Mouse (Mus musculus) heart, embryonic 11.5 days (tissue): ENCODE results near the gene Pcgf6. TPM values are rescaled to one million over a fixed set of nuclear protein-coding genes. Genes with fewer than 3 reads are reported as not detected.

Experiments
- ATAC-seq: fragments of 200-750 bp; cut with Nextera tagmentation; replicated peaks from 2 replicates; pipeline ENCODE4 v1.8.0; 2017; ENCODE audit warnings: moderate library complexity; ENCODE audit not compliant: insufficient number of reproducible peaks, low FRiP score, low TSS enrichment
- H3K27ac ChIP-seq: fragments of 300-500 bp; sonication (generic); 2 replicates; pipeline ENCODE4 v1.5.1; 2014; ENCODE audit warnings: mild to moderate bottlenecking, low read depth, low read length
- H3K27me3 ChIP-seq: fragments of 300-500 bp; sonication (generic); 2 replicates; pipeline ENCODE4 v1.6.1; 2014; ENCODE audit warnings: mild to moderate bottlenecking, low read length, mixed read lengths; ENCODE audit not compliant: control insufficient read depth, insufficient read depth
- H3K36me3 ChIP-seq: fragments of 300-500 bp; sonication (generic); 2 replicates; pipeline ENCODE4 v1.6.1; 2014; ENCODE audit warnings: mild to moderate bottlenecking, low read length, moderate library complexity, mixed read lengths; ENCODE audit not compliant: control insufficient read depth, insufficient read depth
- H3K4me1 ChIP-seq: fragments of 300-500 bp; sonication (generic); 2 replicates; pipeline ENCODE4 v1.6.1; 2014; ENCODE audit warnings: low read length; ENCODE audit not compliant: control insufficient read depth, insufficient read depth
- H3K4me2 ChIP-seq: fragments of 300-500 bp; sonication (generic); 2 replicates; pipeline ENCODE4 v1.6.1; 2014; ENCODE audit warnings: mild to moderate bottlenecking, moderate library complexity
- H3K4me3 ChIP-seq: fragments of 300-500 bp; sonication (generic); 2 replicates; pipeline ENCODE4 v1.5.1; 2014; ENCODE audit warnings: low read depth, low read length
- H3K9ac ChIP-seq: fragments of 300-500 bp; sonication (generic); 2 replicates; pipeline ENCODE4 v1.6.1; 2014; ENCODE audit warnings: mild to moderate bottlenecking, low read depth, low read length, moderate library complexity
- H3K9me3 ChIP-seq: fragments of 300-500 bp; sonication (generic); replicated peaks from 2 replicates; pipeline ENCODE4 v1.6.1; 2016; ENCODE audit warnings: low read length; ENCODE audit not compliant: control insufficient read depth
- WGBS: fragments of 180-500 bp; shearing (Covaris S2); extraction: QIAGEN DNeasy Blood & Tissue Kit; methylation state at CpG from one replicate; pipeline ENCODE4 v1.1.7; 2014; ENCODE audit not compliant: insufficient replicate concordance; 5-methylcytosine and 5-hydroxymethylcytosine counted together
- polyA plus RNA-seq: library from polyadenylated mRNA; unstranded; fragments of >200 nt; fragmentation: Nextera tagmentation; extraction: Ambion mirVana; gene quantifications from 2 replicates; pipeline ENCODE4 v1.2.1, GENCODE M21; 2014

Pcgf6 gene
- polyA plus RNA-seq, 1 experiment from 2014 or later, result 14.9 TPM

DNA sequence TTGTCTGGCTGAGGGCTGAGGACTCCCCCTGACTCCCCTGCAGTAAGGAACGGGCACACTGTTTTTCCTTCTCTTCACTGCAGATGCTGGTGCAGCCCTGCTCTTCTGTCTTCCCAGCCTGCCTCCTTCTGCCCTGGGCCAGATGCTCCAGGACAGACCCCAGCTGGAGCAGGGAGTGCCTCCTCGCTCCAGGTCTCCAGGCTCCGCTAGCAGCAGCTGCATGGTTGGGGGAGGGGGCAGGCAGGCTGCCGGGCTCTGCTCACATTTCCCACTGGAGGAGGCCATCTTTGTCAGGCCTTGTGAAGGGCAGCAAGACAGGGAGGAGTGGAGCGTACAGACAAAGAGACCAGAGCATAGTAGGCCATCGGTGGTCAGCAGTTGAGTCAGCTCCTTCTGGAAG is 31.4 kb downstream of the Pcgf6 start:
- Histone ChIP-seq H3K4me3 (no peak overlapping the region), H3K27me3 (peaks cover 29% of the 10 kb centered on the region), H3K4me2 (no peak overlapping the region), H3K4me1 (peaks cover 6% of the 10 kb centered on the region; the same call in 1 of the 2 replicates), H3K9ac (no peak overlapping the region), H3K9me3 (no peaks in the 10 kb centered on the region), H3K36me3 (no peaks in the 10 kb centered on the region), H3K27ac (no peak overlapping the region)
- 26% methylated on average over 6 of the region's 6 CpGs for WGBS
- ATAC-seq, result no peak

DNA sequence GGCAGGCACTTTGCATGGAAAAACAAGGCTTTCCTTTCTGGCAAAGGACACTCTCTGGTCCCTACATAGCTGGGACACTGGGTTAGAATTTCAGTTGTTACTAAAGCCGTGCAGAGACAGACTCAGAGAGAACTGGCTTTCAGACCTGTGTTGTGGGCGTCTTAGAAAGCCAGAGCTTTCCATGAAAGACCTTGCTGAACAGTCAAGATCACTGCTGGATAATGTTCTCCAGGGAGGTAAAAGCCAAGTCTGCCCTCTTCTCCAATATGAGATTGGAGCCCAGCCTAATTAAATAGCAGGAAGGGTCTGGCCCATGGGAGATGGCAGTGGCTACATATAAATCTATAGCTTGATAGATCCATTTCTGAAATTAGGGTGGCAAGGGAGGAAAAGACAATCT is 32.4 kb downstream of the Pcgf6 start:
- Histone ChIP-seq H3K4me3 (no peak overlapping the region), H3K4me1 (peaks cover 10% of the 10 kb centered on the region; the same call in 1 of the 2 replicates), H3K9me3 (no peaks in the 10 kb centered on the region), H3K27me3 (peaks cover 39% of the 10 kb centered on the region), H3K27ac (no peak overlapping the region), H3K4me2 (no peak overlapping the region), H3K9ac (no peak overlapping the region), H3K36me3 (no peaks in the 10 kb centered on the region)
- no peak for ATAC-seq
- 56% methylated on average over 2 of the region's 2 CpGs for WGBS

DNA sequence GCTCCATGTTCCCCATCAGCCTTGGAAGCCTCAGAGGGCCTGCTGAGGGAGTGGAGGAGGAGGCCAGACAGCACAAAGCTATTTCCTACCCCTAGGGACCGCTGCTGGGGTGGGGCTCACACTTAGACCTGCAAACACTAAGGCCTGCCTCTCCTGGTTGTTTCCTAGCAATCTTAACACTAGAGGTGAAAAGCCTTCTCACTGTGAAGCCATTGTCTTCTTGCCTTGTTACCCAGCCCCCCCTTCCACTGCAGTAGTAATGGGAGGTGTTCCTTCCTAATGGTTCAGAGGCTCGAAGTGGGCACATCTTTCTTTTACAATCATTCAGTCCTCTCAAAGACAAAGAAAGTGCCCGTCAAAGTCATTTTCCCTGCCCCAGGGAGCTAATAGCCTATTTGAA is 32.9 kb downstream of the Pcgf6 start:
- no peak overlapping the region for H3K4me3 ChIP-seq
- H3K27ac ChIP-seq, result no peak overlapping the region
- H3K9ac ChIP-seq, result no peak overlapping the region
- 15% methylated on average over 3 of the region's 3 CpGs for WGBS
- no peaks in the 10 kb centered on the region for H3K9me3 ChIP-seq
- H3K27me3 ChIP-seq, result peaks cover 44% of the 10 kb centered on the region
- no peaks in the 10 kb centered on the region for H3K36me3 ChIP-seq
- H3K4me1 ChIP-seq, result peaks cover 10% of the 10 kb centered on the region; the same call in 1 of the 2 replicates
- no peak overlapping the region for H3K4me2 ChIP-seq
- ATAC-seq, result no peak

DNA sequence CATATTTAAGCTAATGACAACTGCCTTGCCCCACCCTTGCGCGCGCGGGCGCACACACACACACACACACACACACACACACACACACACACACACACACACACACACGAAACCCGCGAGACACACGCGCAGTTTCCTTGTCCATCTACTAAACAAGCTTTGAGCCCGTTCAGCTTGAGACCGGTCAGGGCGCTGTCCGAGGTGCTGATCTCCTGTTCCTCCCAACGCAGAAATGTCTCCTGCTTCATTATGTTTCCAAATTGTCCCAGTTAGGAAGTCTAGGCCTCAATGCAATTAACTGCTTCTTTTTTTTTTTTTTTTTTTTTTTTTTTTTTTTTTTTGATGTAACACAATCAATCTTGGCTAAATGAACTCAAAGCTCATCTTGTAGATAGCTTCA is 34.2 kb downstream of the Pcgf6 start:
- H3K27ac ChIP-seq, result no peak overlapping the region
- no peaks in the 10 kb centered on the region for H3K9me3 ChIP-seq
- H3K4me3 ChIP-seq, result no peak overlapping the region
- no peak overlapping the region for H3K4me2 ChIP-seq
- peaks cover 10% of the 10 kb centered on the region; the same call in 1 of the 2 replicates for H3K4me1 ChIP-seq
- H3K9ac ChIP-seq, result no peak overlapping the region
- ATAC-seq, result no peak
- WGBS, result 0% methylated on average over 15 of the region's 15 CpGs
- H3K36me3 ChIP-seq, result no peaks in the 10 kb centered on the region
- H3K27me3 ChIP-seq, result peaks cover 52% of the 10 kb centered on the region

DNA sequence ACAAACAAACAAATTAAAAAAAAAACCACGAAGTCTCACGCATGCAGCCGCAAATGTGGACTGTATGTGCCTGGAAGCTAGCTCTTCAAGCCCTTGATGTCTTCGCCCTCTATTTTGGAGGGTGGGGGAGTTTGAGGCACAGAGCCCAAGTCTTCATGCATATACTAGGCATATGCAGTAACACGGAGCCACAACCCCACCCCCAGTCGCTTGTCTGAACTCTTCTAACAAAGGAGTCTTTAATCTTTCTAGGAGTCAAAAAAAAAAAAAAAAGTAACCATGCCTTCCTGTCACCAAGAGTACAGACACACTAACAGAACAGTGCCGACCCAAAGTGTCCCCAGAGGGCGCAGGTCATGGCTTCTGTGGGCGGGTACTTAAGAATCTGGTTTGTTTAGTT is 34.7 kb downstream of the Pcgf6 start:
- no peaks in the 10 kb centered on the region for H3K36me3 ChIP-seq
- no peak for ATAC-seq
- peaks cover 54% of the 10 kb centered on the region for H3K27me3 ChIP-seq
- H3K9me3 ChIP-seq, result no peaks in the 10 kb centered on the region
- H3K27ac ChIP-seq, result no peak overlapping the region
- 4% methylated on average over 9 of the region's 9 CpGs for WGBS
- H3K4me3 ChIP-seq, result no peak overlapping the region
- H3K4me1 ChIP-seq, result peaks cover 10% of the 10 kb centered on the region; the same call in 1 of the 2 replicates
- no peak overlapping the region for H3K9ac ChIP-seq
- H3K4me2 ChIP-seq, result no peak overlapping the region

DNA sequence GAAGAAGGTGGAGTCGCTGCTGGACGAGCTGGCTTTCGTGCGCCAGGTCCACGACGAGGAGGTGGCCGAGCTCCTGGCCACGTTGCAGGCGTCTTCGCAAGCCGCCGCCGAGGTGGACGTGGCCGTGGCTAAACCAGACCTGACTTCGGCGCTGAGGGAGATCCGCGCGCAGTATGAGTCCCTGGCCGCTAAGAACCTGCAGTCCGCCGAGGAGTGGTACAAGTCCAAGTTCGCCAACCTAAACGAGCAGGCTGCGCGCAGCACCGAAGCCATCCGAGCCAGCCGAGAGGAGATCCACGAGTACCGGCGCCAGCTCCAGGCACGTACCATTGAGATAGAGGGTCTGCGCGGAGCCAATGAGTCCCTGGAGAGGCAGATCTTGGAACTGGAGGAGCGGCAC is 35.3 kb downstream of the Pcgf6 start:
- Histone ChIP-seq H3K27ac (no peak overlapping the region), H3K36me3 (no peaks in the 10 kb centered on the region), H3K4me3 (peak overlapping the region; percentile 37), H3K9me3 (no peaks in the 10 kb centered on the region), H3K4me1 (peaks cover 10% of the 10 kb centered on the region; the same call in 1 of the 2 replicates), H3K4me2 (peak overlapping the region; percentile 80), H3K9ac (no peak overlapping the region), H3K27me3 (peaks cover 54% of the 10 kb centered on the region)
- under 1% methylated on average over 37 of the region's 37 CpGs for WGBS
- no peak for ATAC-seq

DNA sequence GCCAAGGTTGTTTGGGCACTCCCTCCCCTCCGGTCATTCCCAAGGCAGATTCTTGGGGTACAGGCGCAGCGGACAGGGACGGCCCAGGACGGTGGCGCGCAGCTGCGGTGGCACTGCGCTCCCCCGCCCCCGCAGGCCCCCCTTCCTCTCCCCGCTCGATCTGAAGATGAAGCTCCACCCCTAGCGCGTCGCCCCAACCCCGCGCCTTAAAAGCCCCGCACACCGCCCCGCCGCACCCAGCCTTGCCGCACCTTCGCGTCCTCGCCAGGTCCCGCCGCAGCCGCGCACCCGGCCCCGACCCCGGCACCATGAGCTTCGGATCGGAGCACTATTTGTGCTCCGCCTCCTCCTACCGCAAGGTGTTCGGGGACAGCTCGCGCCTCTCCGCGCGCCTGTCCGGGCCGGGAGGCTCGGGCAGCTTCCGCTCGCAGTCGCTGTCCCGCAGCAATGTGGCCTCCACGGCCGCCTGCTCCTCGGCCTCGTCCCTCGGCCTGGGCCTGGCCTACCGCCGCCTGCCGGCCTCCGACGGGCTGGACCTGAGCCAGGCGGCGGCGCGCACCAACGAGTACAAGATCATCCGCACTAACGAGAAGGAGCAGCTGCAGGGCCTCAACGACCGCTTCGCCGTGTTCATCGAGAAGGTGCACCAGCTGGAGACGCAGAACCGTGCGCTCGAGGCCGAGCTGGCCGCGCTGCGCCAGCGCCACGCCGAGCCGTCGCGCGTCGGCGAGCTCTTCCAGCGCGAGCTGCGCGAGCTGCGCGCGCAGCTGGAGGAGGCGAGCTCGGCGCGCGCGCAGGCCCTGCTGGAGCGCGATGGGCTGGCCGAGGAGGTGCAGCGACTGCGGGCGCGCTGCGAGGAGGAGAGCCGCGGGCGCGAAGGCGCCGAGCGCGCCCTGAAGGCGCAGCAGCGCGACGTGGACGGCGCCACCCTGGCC is 36.0 kb downstream of the Pcgf6 start, which contains the start of the genes Ina and Nt5c2:
Ina (plus strand) TSS at position 252 of the 935 bp plus-strand sequence.
Nt5c2 (minus strand) TSS at position 707 of the 935 bp plus-strand sequence.
- no peak within 1 kb of the TSS for H3K27ac ChIP-seq
- peak within 1 kb of the TSS; percentile 37 for H3K4me3 ChIP-seq
- H3K36me3 ChIP-seq, result no peaks in the 10 kb centered on the region
- H3K4me2 ChIP-seq, result peak within 1 kb of the TSS; percentile 80
- peak; percentile 71 for ATAC-seq
- under 1% methylated on average over 114 of the region's 124 CpGs for WGBS
- H3K4me1 ChIP-seq, result peaks cover 10% of the 10 kb centered on the region; the same call in 1 of the 2 replicates
- no peaks in the 10 kb centered on the region for H3K9me3 ChIP-seq
- peaks cover 54% of the 10 kb centered on the region for H3K27me3 ChIP-seq
- no peak within 1 kb of the TSS for H3K9ac ChIP-seq

DNA sequence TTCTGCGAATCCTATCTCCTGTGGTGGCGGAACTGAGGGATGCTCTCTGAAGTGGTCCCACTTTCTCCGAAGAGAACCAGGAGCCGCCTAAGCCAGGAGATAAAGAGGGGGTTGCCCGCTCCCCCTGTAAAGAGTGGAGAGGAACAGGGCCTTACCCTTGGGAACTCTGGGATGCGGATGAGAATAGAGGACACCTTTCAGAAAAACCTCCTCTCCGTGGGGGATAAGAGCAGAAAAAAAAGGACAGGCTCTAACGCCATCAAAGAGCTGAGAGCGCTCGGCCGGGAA is 36.6 kb downstream of the Pcgf6 start:
- H3K4me1 ChIP-seq, result peaks cover 10% of the 10 kb centered on the region; the same call in 1 of the 2 replicates
- H3K9me3 ChIP-seq, result no peaks in the 10 kb centered on the region
- H3K9ac ChIP-seq, result no peak overlapping the region
- H3K27ac ChIP-seq, result no peak overlapping the region
- H3K36me3 ChIP-seq, result no peaks in the 10 kb centered on the region
- peak overlapping the region; percentile 80 for H3K4me2 ChIP-seq
- peaks cover 54% of the 10 kb centered on the region for H3K27me3 ChIP-seq
- WGBS, result under 1% methylated on average over 11 of the region's 11 CpGs
- no peak for ATAC-seq
- H3K4me3 ChIP-seq, result peak overlapping the region; percentile 37
